Mouse (Mus musculus): Measurements from ENCODE around the gene Clba1. TPM values are rescaled to one million over a fixed set of nuclear protein-coding genes. Genes with fewer than 3 reads are reported as not detected.

The Clba1 gene
- polyA plus RNA-seq, 1 experiment from 2014 or later = 4.3 TPM

- no peak overlapping the region for H3K4me2 ChIP-seq (ENCODE audit: low read length)
- H3K36me3 ChIP-seq (ENCODE audit: control insufficient read depth, insufficient read depth, low read length) = no peaks in the 10 kb centered on the region
- no peak overlapping the region for H3K9ac ChIP-seq (ENCODE audit: low read length)
- DNase-seq (ENCODE audit: low spot score) = no peak
- H3K27ac ChIP-seq (ENCODE audit: low read depth) = no peak overlapping the region
- 88% methylated on average over 7 of the region's 7 CpGs for WGBS
- H3K4me3 ChIP-seq (ENCODE audit: low read depth, low read length) = no peak overlapping the region
- no peaks in the 10 kb centered on the region for H3K4me1 ChIP-seq (replicated peaks; ENCODE audit: control insufficient read depth, insufficient read depth, low read length)
- H3K27me3 ChIP-seq (replicated peaks; ENCODE audit: control insufficient read depth, insufficient read depth, low read length) = no peaks in the 10 kb centered on the region
- ATAC-seq (replicated peaks; ENCODE audit: low FRiP score, low TSS enrichment, low read depth) = no peak
- no peaks in the 10 kb centered on the region for H3K9me3 ChIP-seq (ENCODE audit: control insufficient read depth, low read length)
Measured at GRCm38 (mm10) chr12:112766586-112766985, 42.2 kb upstream of the Clba1 start.

GRCm38 (mm10) chr12:112767036-112767890 lies 41.5 kb upstream of the Clba1 start:
- H3K36me3 ChIP-seq (ENCODE audit: control insufficient read depth, insufficient read depth, low read length) = no peaks in the 10 kb centered on the region
- no peaks in the 10 kb centered on the region for H3K9me3 ChIP-seq (ENCODE audit: control insufficient read depth, low read length)
- DNase-seq (ENCODE audit: low spot score) (no peak), ATAC-seq (replicated peaks; ENCODE audit: low FRiP score, low TSS enrichment, low read depth) (no peak)
- H3K9ac ChIP-seq (ENCODE audit: low read length) = no peak overlapping the region
- no peak overlapping the region for H3K27ac ChIP-seq (ENCODE audit: low read depth)
- WGBS = 91% methylated on average over 16 of the region's 16 CpGs
- no peaks in the 10 kb centered on the region for H3K4me1 ChIP-seq (replicated peaks; ENCODE audit: control insufficient read depth, insufficient read depth, low read length)
- no peaks in the 10 kb centered on the region for H3K27me3 ChIP-seq (replicated peaks; ENCODE audit: control insufficient read depth, insufficient read depth, low read length)
- H3K4me3 ChIP-seq (ENCODE audit: low read depth, low read length) = no peak overlapping the region
- H3K4me2 ChIP-seq (ENCODE audit: low read length) = no peak overlapping the region

- 85% methylated on average over 8 of the region's 8 CpGs for WGBS
- H3K9ac ChIP-seq (ENCODE audit: low read length) = no peak overlapping the region
- ATAC-seq (replicated peaks; ENCODE audit: low FRiP score, low TSS enrichment, low read depth) (no peak), DNase-seq (ENCODE audit: low spot score) (no peak)
- H3K27me3 ChIP-seq (replicated peaks; ENCODE audit: control insufficient read depth, insufficient read depth, low read length) = no peaks in the 10 kb centered on the region
- 0 out of 2 replicates have a peak, but pooled peaks cover under 1% of the 10 kb centered on the region for H3K4me1 ChIP-seq (replicated peaks; ENCODE audit: control insufficient read depth, insufficient read depth, low read length)
- H3K27ac ChIP-seq (ENCODE audit: low read depth) = no peak overlapping the region
- H3K4me2 ChIP-seq (ENCODE audit: low read length) = no peak overlapping the region
- no peaks in the 10 kb centered on the region for H3K9me3 ChIP-seq (ENCODE audit: control insufficient read depth, low read length)
- H3K36me3 ChIP-seq (ENCODE audit: control insufficient read depth, insufficient read depth, low read length) = no peaks in the 10 kb centered on the region
- no peak overlapping the region for H3K4me3 ChIP-seq (ENCODE audit: low read depth, low read length)
Measured at GRCm38 (mm10) chr12:112768166-112768565, 40.6 kb upstream of the Clba1 start.

GRCm38 (mm10) chr12:112769031-112769430 lies 39.7 kb upstream of the Clba1 start:
- H3K27ac ChIP-seq (ENCODE audit: low read depth) = no peak overlapping the region

GRCm38 (mm10) chr12:112769751-112770150 lies 39.0 kb upstream of the Clba1 start:
- Histone ChIP-seq H3K36me3 (ENCODE audit: control insufficient read depth, insufficient read depth, low read length) (no peaks in the 10 kb centered on the region), H3K27ac (ENCODE audit: low read depth) (no peak overlapping the region), H3K27me3 (replicated peaks; ENCODE audit: control insufficient read depth, insufficient read depth, low read length) (no peaks in the 10 kb centered on the region), H3K4me3 (ENCODE audit: low read depth, low read length) (no peak overlapping the region), H3K9me3 (ENCODE audit: control insufficient read depth, low read length) (no peaks in the 10 kb centered on the region), H3K4me2 (ENCODE audit: low read length) (no peak overlapping the region), H3K9ac (ENCODE audit: low read length) (no peak overlapping the region), H3K4me1 (replicated peaks; ENCODE audit: control insufficient read depth, insufficient read depth, low read length) (0 out of 2 replicates have a peak, but pooled peaks cover 3% of the 10 kb centered on the region)
- 91% methylated on average over 2 of the region's 2 CpGs for WGBS
- DNase-seq (ENCODE audit: low spot score) (no peak), ATAC-seq (replicated peaks; ENCODE audit: low FRiP score, low TSS enrichment, low read depth) (no peak)

More at GRCm38 (mm10) chr12:112769031-112769430, 39.7 kb upstream of the Clba1 start:
- no peaks in the 10 kb centered on the region for H3K27me3 ChIP-seq (replicated peaks; ENCODE audit: control insufficient read depth, insufficient read depth, low read length)
- no peak overlapping the region for H3K4me3 ChIP-seq (ENCODE audit: low read depth, low read length)
- 0 out of 2 replicates have a peak, but pooled peaks cover 3% of the 10 kb centered on the region for H3K4me1 ChIP-seq (replicated peaks; ENCODE audit: control insufficient read depth, insufficient read depth, low read length)
- H3K36me3 ChIP-seq (ENCODE audit: control insufficient read depth, insufficient read depth, low read length) = no peaks in the 10 kb centered on the region
- 88% methylated on average over 6 of the region's 6 CpGs for whole genome bisulfite sequencing
- DNase-seq (ENCODE audit: low spot score) = no peak
- ATAC-seq (replicated peaks; ENCODE audit: low FRiP score, low TSS enrichment, low read depth) = no peak
- no peaks in the 10 kb centered on the region for H3K9me3 ChIP-seq (ENCODE audit: control insufficient read depth, low read length)
- no peak overlapping the region for H3K9ac ChIP-seq (ENCODE audit: low read length)
- H3K4me2 ChIP-seq (ENCODE audit: low read length) = no peak overlapping the region

- H3K36me3 ChIP-seq (ENCODE audit: control insufficient read depth, insufficient read depth, low read length) = no peaks in the 10 kb centered on the region
- peaks cover 2% of the 10 kb centered on the region; the same call in 1 of the 2 replicates for H3K9me3 ChIP-seq (ENCODE audit: control insufficient read depth, low read length)
- ATAC-seq (replicated peaks; ENCODE audit: low FRiP score, low TSS enrichment, low read depth) (no peak), DNase-seq (ENCODE audit: low spot score) (no peak)
- H3K4me2 ChIP-seq (ENCODE audit: low read length) = no peak overlapping the region
- H3K4me1 ChIP-seq (replicated peaks; ENCODE audit: control insufficient read depth, insufficient read depth, low read length) = 0 out of 2 replicates have a peak, but pooled peaks cover 3% of the 10 kb centered on the region
- H3K27me3 ChIP-seq (replicated peaks; ENCODE audit: control insufficient read depth, insufficient read depth, low read length) = no peaks in the 10 kb centered on the region
- H3K4me3 ChIP-seq (ENCODE audit: low read depth, low read length) = no peak overlapping the region
- no peak overlapping the region for H3K9ac ChIP-seq (ENCODE audit: low read length)
- H3K27ac ChIP-seq (ENCODE audit: low read depth) = no peak overlapping the region
- WGBS = 75% methylated on average over 4 of the region's 4 CpGs
Measured at GRCm38 (mm10) chr12:112770396-112770795, 38.3 kb upstream of the Clba1 start.

GRCm38 (mm10) chr12:112772306-112772705 lies 36.4 kb upstream of the Clba1 start:
- ATAC-seq (replicated peaks; ENCODE audit: low FRiP score, low TSS enrichment, low read depth) = no peak
- H3K36me3 ChIP-seq (ENCODE audit: control insufficient read depth, insufficient read depth, low read length) = no peaks in the 10 kb centered on the region

GRCm38 (mm10) chr12:112773366-112773765 lies 35.4 kb upstream of the Clba1 start:
- 29% methylated on average over 9 of the region's 9 CpGs for WGBS
- Histone ChIP-seq H3K36me3 (ENCODE audit: control insufficient read depth, insufficient read depth, low read length) (no peaks in the 10 kb centered on the region), H3K4me1 (replicated peaks; ENCODE audit: control insufficient read depth, insufficient read depth, low read length) (0 out of 2 replicates have a peak, but pooled peaks cover 3% of the 10 kb centered on the region), H3K9ac (ENCODE audit: low read length) (no peak overlapping the region), H3K27me3 (replicated peaks; ENCODE audit: control insufficient read depth, insufficient read depth, low read length) (no peaks in the 10 kb centered on the region), H3K4me3 (ENCODE audit: low read depth, low read length) (no peak overlapping the region), H3K27ac (ENCODE audit: low read depth) (no peak overlapping the region), H3K9me3 (ENCODE audit: control insufficient read depth, low read length) (peaks cover 5% of the 10 kb centered on the region; the same call in 1 of the 2 replicates), H3K4me2 (ENCODE audit: low read length) (no peak overlapping the region)
- DNase-seq (ENCODE audit: low spot score) = no peak
- no peak for ATAC-seq (replicated peaks; ENCODE audit: low FRiP score, low TSS enrichment, low read depth)

More at GRCm38 (mm10) chr12:112772306-112772705, 36.4 kb upstream of the Clba1 start:
- no peak overlapping the region for H3K27ac ChIP-seq (ENCODE audit: low read depth)
- 0 out of 2 replicates have a peak, but pooled peaks cover 3% of the 10 kb centered on the region for H3K4me1 ChIP-seq (replicated peaks; ENCODE audit: control insufficient read depth, insufficient read depth, low read length)
- H3K9ac ChIP-seq (ENCODE audit: low read length) = no peak overlapping the region
- no peak overlapping the region for H3K4me3 ChIP-seq (ENCODE audit: low read depth, low read length)
- H3K27me3 ChIP-seq (replicated peaks; ENCODE audit: control insufficient read depth, insufficient read depth, low read length) = no peaks in the 10 kb centered on the region
- no peak for DNase-seq (ENCODE audit: low spot score)
- 93% methylated on average over 14 of the region's 14 CpGs for WGBS
- peaks cover 5% of the 10 kb centered on the region; the same call in 1 of the 2 replicates for H3K9me3 ChIP-seq (ENCODE audit: control insufficient read depth, low read length)
- no peak overlapping the region for H3K4me2 ChIP-seq (ENCODE audit: low read length)

Data from intestine, embryonic 14.5 days (tissue).